Mouse (Mus musculus): ENCODE results near the gene Prkacb. TPM values are rescaled to one million over a fixed set of nuclear protein-coding genes. Genes with fewer than 3 reads are reported as not detected.

Gene Prkacb
- polyA plus RNA-seq, 1 experiment from 2014 or later = 54.7 TPM

- WGBS = under 1% methylated on average over 59 of the region's 60 CpGs
- Histone ChIP-seq H3K36me3 (replicated peaks) (peaks cover 4% of the 10 kb centered on the region), H3K4me1 (peaks cover 20% of the 10 kb centered on the region), H3K4me3 (peak overlapping the region; percentile 74), H3K27ac (peak overlapping the region; percentile 96), H3K27me3 (ENCODE audit: poor library complexity, severe bottlenecking) (no peaks in the 10 kb centered on the region), H3K9me3 (no peaks in the 10 kb centered on the region)
- DNase-seq (ENCODE audit: extremely low spot score, low spot score) = no peak
Measured at GRCm38 (mm10) chr3:146812041-146812878, 530 bp downstream of the Prkacb start.

- 91% methylated on average over 12 of the region's 12 CpGs for WGBS
- Histone ChIP-seq H3K9me3 (no peaks in the 10 kb centered on the region), H3K4me1 (no peaks in the 10 kb centered on the region), H3K4me3 (no peak overlapping the region), H3K36me3 (replicated peaks) (peaks cover 13% of the 10 kb centered on the region), H3K27ac (no peak overlapping the region), H3K27me3 (ENCODE audit: poor library complexity, severe bottlenecking) (no peaks in the 10 kb centered on the region)
- DNase-seq (ENCODE audit: extremely low spot score, low spot score) = no peak
Measured at GRCm38 (mm10) chr3:146793554-146794257, 19.1 kb downstream of the Prkacb start.

GRCm38 (mm10) chr3:146792144-146792748, 20.5 kb downstream of the Prkacb start:
- Histone ChIP-seq H3K27ac (no peak overlapping the region), H3K4me3 (no peak overlapping the region), H3K9me3 (no peaks in the 10 kb centered on the region), H3K27me3 (ENCODE audit: poor library complexity, severe bottlenecking) (no peaks in the 10 kb centered on the region), H3K36me3 (replicated peaks) (peaks cover 14% of the 10 kb centered on the region), H3K4me1 (no peaks in the 10 kb centered on the region)
- no peak for DNase-seq (ENCODE audit: extremely low spot score, low spot score)
- 92% methylated on average over 3 of the region's 3 CpGs for WGBS

DNA sequence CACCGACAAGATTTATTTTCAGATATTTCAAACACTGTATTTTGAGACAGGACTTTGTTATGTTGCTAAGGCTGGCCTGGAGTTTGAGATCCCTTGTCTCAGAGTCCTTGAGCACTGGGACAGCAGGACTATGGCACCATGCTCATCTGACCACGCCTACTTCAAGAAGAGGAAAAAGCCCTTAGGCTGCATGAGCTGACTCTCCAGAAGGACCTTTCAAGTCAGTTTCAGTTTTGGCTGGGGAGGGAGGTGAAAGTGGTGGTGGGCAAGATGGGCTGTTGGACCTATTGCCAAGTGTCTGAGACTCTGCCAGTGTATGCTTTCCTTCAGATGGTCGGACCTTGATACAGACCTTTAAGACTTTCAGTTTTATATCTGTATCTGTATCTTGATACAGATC, 28.6 kb downstream of the Prkacb start:
- no peaks in the 10 kb centered on the region for H3K9me3 ChIP-seq
- 83% methylated on average over 3 of the region's 3 CpGs for WGBS

GRCm38 (mm10) chr3:146783645-146784225, 29.1 kb downstream of the Prkacb start:
- WGBS = 84% methylated on average over 7 of the region's 7 CpGs
- Histone ChIP-seq H3K4me3 (no peak overlapping the region), H3K27ac (no peak overlapping the region), H3K4me1 (peaks cover 14% of the 10 kb centered on the region), H3K9me3 (no peaks in the 10 kb centered on the region), H3K27me3 (ENCODE audit: poor library complexity, severe bottlenecking) (no peaks in the 10 kb centered on the region), H3K36me3 (replicated peaks) (peaks cover 6% of the 10 kb centered on the region)
- DNase-seq (ENCODE audit: extremely low spot score, low spot score) = no peak

More for the DNA sequence above, 28.6 kb downstream of the Prkacb start:
- no peak for DNase-seq (ENCODE audit: extremely low spot score, low spot score)
- Histone ChIP-seq H3K27me3 (ENCODE audit: poor library complexity, severe bottlenecking) (no peaks in the 10 kb centered on the region), H3K27ac (no peak overlapping the region), H3K36me3 (replicated peaks) (peaks cover 6% of the 10 kb centered on the region), H3K4me3 (no peak overlapping the region), H3K4me1 (peaks cover 14% of the 10 kb centered on the region)

GRCm38 (mm10) chr3:146782548-146782947, 30.2 kb downstream of the Prkacb start:
- no peaks in the 10 kb centered on the region for H3K9me3 ChIP-seq
- H3K36me3 ChIP-seq (replicated peaks) = peaks cover 6% of the 10 kb centered on the region
- H3K27ac ChIP-seq = no peak overlapping the region
- DNase-seq (ENCODE audit: extremely low spot score, low spot score) = no peak
- H3K4me3 ChIP-seq = no peak overlapping the region
- 48% methylated on average over 6 of the region's 6 CpGs for WGBS
- H3K4me1 ChIP-seq = peaks cover 14% of the 10 kb centered on the region
- H3K27me3 ChIP-seq (ENCODE audit: poor library complexity, severe bottlenecking) = no peaks in the 10 kb centered on the region

DNA sequence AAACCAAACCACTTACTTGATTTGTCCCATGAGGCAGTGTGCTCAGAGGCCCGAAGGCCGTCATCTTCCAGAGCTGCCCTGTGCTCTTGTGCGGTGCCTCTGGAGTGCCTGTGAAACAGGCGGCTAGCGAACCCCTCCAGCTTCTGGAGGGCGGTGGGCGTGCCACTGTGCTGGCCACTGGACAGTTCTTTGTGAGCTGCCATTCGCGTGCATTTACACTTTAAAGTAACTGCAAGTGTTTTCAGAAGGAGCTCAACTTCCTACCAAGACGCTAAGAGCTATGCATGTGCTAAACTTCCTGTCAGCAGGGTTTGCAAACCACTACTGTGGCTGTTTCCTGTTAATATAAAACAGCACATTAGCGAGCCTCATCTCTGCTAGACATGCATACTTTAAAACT, 31.7 kb downstream of the Prkacb start:
- H3K9me3 ChIP-seq = no peaks in the 10 kb centered on the region
- H3K4me3 ChIP-seq = no peak overlapping the region
- H3K27me3 ChIP-seq (ENCODE audit: poor library complexity, severe bottlenecking) = no peaks in the 10 kb centered on the region
- H3K36me3 ChIP-seq (replicated peaks) = no peaks in the 10 kb centered on the region
- WGBS = 37% methylated on average over 11 of the region's 11 CpGs
- DNase-seq (ENCODE audit: extremely low spot score, low spot score) = no peak
- H3K4me1 ChIP-seq = peaks cover 14% of the 10 kb centered on the region
- 0 out of 2 replicates have a peak overlapping the region, but pooled peaks have one; percentile 15 for H3K27ac ChIP-seq

- no peak for DNase-seq (ENCODE audit: extremely low spot score, low spot score)
- no peaks in the 10 kb centered on the region for H3K27me3 ChIP-seq (ENCODE audit: poor library complexity, severe bottlenecking)
- H3K9me3 ChIP-seq = no peaks in the 10 kb centered on the region
- no peak overlapping the region for H3K4me3 ChIP-seq
- 95% methylated on average over 3 of the region's 3 CpGs for WGBS
- H3K36me3 ChIP-seq (replicated peaks) = no peaks in the 10 kb centered on the region
- H3K27ac ChIP-seq = no peak overlapping the region
- peaks cover 14% of the 10 kb centered on the region for H3K4me1 ChIP-seq
Measured at GRCm38 (mm10) chr3:146780241-146780640, 32.5 kb downstream of the Prkacb start.

GRCm38 (mm10) chr3:146778913-146779312, 33.9 kb downstream of the Prkacb start:
- Histone ChIP-seq H3K9me3 (no peaks in the 10 kb centered on the region), H3K36me3 (replicated peaks) (no peaks in the 10 kb centered on the region), H3K27me3 (ENCODE audit: poor library complexity, severe bottlenecking) (no peaks in the 10 kb centered on the region), H3K27ac (no peak overlapping the region), H3K4me1 (peaks cover 14% of the 10 kb centered on the region), H3K4me3 (no peak overlapping the region)
- DNase-seq (ENCODE audit: extremely low spot score, low spot score) = no peak
- 86% methylated on average over 8 of the region's 8 CpGs for WGBS

DNA sequence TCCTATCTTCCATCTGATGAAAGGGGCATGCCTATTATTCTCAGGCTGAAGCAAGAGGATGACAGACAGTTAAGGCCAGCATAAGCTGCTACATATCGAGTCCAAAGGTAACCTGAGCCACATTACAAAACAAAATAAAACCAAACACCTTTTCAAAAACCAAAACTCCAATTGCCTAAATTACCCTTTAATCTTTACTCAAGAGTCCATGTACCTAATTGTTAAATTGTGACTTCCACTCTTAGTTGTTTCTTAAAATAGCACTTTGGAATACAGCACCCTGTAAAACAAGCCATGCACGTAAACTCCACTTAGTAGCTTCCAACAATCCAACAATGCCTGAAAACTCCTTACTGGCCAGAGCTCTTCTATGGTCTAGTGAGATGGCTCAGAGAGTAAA, 34.3 kb downstream of the Prkacb start:
- Histone ChIP-seq H3K36me3 (replicated peaks) (no peaks in the 10 kb centered on the region), H3K4me3 (no peak overlapping the region), H3K27me3 (ENCODE audit: poor library complexity, severe bottlenecking) (no peaks in the 10 kb centered on the region), H3K27ac (no peak overlapping the region), H3K9me3 (no peaks in the 10 kb centered on the region), H3K4me1 (peaks cover 14% of the 10 kb centered on the region)
- no peak for DNase-seq (ENCODE audit: extremely low spot score, low spot score)
- WGBS = 86% methylated on average over 2 of the region's 2 CpGs

- no peak for DNase-seq (ENCODE audit: extremely low spot score, low spot score)
- no peaks in the 10 kb centered on the region for H3K27me3 ChIP-seq (ENCODE audit: poor library complexity, severe bottlenecking)
- no peaks in the 10 kb centered on the region for H3K36me3 ChIP-seq (replicated peaks)
- 93% methylated on average over 5 of the region's 5 CpGs for whole genome bisulfite sequencing
- no peaks in the 10 kb centered on the region for H3K9me3 ChIP-seq
- H3K4me1 ChIP-seq = peaks cover 8% of the 10 kb centered on the region
- H3K27ac ChIP-seq = no peak overlapping the region
- no peak overlapping the region for H3K4me3 ChIP-seq
Measured at GRCm38 (mm10) chr3:146776711-146777110, 36.1 kb downstream of the Prkacb start.

GRCm38 (mm10) chr3:146770853-146771252, 41.9 kb downstream of the Prkacb start:
- no peak for DNase-seq (ENCODE audit: extremely low spot score, low spot score)
- Histone ChIP-seq H3K27ac (no peak overlapping the region), H3K9me3 (no peaks in the 10 kb centered on the region), H3K27me3 (ENCODE audit: poor library complexity, severe bottlenecking) (no peaks in the 10 kb centered on the region), H3K4me3 (no peak overlapping the region), H3K4me1 (peaks cover 38% of the 10 kb centered on the region), H3K36me3 (replicated peaks) (peaks cover 9% of the 10 kb centered on the region)
- WGBS = 73% methylated on average over 2 of the region's 2 CpGs
